Comparison of ENCODE assay signal across 29 mouse cellular contexts in the genomic region with DNA sequence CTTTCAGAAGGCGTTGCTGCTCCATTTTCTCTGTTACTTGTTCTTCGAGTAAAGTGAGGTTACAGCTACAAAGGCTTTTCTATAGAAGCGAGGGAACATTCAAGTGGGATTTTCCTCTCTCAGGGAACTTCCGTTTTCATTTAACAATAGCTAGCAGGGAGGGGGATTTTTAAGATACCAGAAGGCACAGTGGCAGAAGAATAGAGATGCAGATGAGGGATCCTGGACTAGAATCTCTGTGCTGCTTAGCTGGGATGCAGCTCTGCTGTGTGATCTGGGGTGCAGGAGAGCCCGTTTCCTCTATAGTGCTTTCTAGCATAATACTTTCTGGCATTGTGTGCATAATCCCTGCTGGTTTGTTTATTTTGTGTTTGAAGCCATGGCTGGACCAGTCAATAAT. TPM values are rescaled to one million over a fixed set of nuclear protein-coding genes. Genes with fewer than 3 reads are reported as not detected.
DNase-seq lines count a peak whose midpoint lies in the region; ATAC-seq and TF ChIP-seq lines count a peak whose summit lies in the region.
"Had no signal": no experiment of that assay in that cellular context is flagged by ENCODE, and none has a peak within 500 bp of the region (broad histone marks: within the 10 kb centered on the region; RNA-seq: fewer than 3 reads in every experiment).

No protein-coding gene starts in this region.

- WGBS in midbrain, embryonic 11.5 days, result 24% methylated on average over 5 of the region's 5 CpGs
- 25% methylated on average over 5 of the region's 5 CpGs for WGBS in midbrain, embryonic 10.5 days
- 20% methylated on average over 5 of the region's 5 CpGs for WGBS in midbrain, embryonic 12.5 days
- WGBS in midbrain, postnatal 0 days, result 22% methylated on average over 5 of the region's 5 CpGs
- WGBS in limb, embryonic 10.5 days, result 83% methylated on average over 5 of the region's 5 CpGs

- no peak overlapping the region for H3K27ac ChIP-seq in midbrain, embryonic 11.5 days (ENCODE audit: low read depth, low read length)
- H3K27ac ChIP-seq in midbrain, embryonic 10.5 days (replicated peaks), result no peak overlapping the region
- no peak overlapping the region for H3K27ac ChIP-seq in midbrain, embryonic 12.5 days (replicated peaks)
- no peak overlapping the region for H3K27ac ChIP-seq in midbrain, postnatal 0 days (ENCODE audit: low read depth, low read length)
- no peak overlapping the region for H3K27ac ChIP-seq in limb, embryonic 10.5 days

- H3K27me3 ChIP-seq in midbrain, embryonic 11.5 days (ENCODE audit: control insufficient read depth, insufficient read depth, low read length), result no peaks in the 10 kb centered on the region
- H3K27me3 ChIP-seq in midbrain, embryonic 10.5 days (ENCODE audit: low read depth, poor library complexity, severe bottlenecking), result no peaks in the 10 kb centered on the region
- no peaks in the 10 kb centered on the region for H3K27me3 ChIP-seq in midbrain, embryonic 12.5 days
- H3K27me3 ChIP-seq in midbrain, postnatal 0 days (ENCODE audit: insufficient read depth, low read length), result no peaks in the 10 kb centered on the region
- H3K27me3 ChIP-seq in limb, embryonic 10.5 days (ENCODE audit: low read depth, poor library complexity, severe bottlenecking), result no peaks in the 10 kb centered on the region
- H3K27me3 ChIP-seq: CH12.LX, Patski had no signal

- no peak overlapping the region for H3K4me3 ChIP-seq in midbrain, embryonic 11.5 days (ENCODE audit: low read depth, low read length)
- no peak overlapping the region for H3K4me3 ChIP-seq in midbrain, embryonic 10.5 days
- no peak overlapping the region for H3K4me3 ChIP-seq in midbrain, embryonic 12.5 days
- H3K4me3 ChIP-seq in midbrain, postnatal 0 days (ENCODE audit: low read depth, low read length), result no peak overlapping the region
- H3K4me3 ChIP-seq in limb, embryonic 10.5 days, result no peak overlapping the region

- H3K9me3 ChIP-seq in midbrain, embryonic 11.5 days (ENCODE audit: control insufficient read depth, low read length), result no peaks in the 10 kb centered on the region
- H3K9me3 ChIP-seq in midbrain, embryonic 10.5 days (replicated peaks), result no peaks in the 10 kb centered on the region
- no peaks in the 10 kb centered on the region for H3K9me3 ChIP-seq in midbrain, embryonic 12.5 days
- no peaks in the 10 kb centered on the region for H3K9me3 ChIP-seq in midbrain, postnatal 0 days (ENCODE audit: low read length)
- no peaks in the 10 kb centered on the region for H3K9me3 ChIP-seq in limb, embryonic 10.5 days (replicated peaks)

- no peaks in the 10 kb centered on the region for H3K36me3 ChIP-seq in midbrain, embryonic 11.5 days (ENCODE audit: control insufficient read depth, insufficient read depth, low read length)
- H3K36me3 ChIP-seq in midbrain, embryonic 10.5 days, result no peaks in the 10 kb centered on the region
- H3K36me3 ChIP-seq in midbrain, embryonic 12.5 days, result no peaks in the 10 kb centered on the region
- H3K36me3 ChIP-seq in midbrain, postnatal 0 days (ENCODE audit: insufficient read depth, low read length), result no peaks in the 10 kb centered on the region
- H3K36me3 ChIP-seq in limb, embryonic 10.5 days, result no peaks in the 10 kb centered on the region
- H3K36me3 ChIP-seq: G1E had no signal

- TF ChIP-seq CTCF in midbrain, postnatal 0 days (IDR thresholded peaks at IDR 0.05), result no peak

- H3K4me1 ChIP-seq in midbrain, embryonic 11.5 days (ENCODE audit: control insufficient read depth, insufficient read depth, low read length), result peaks cover 5% of the 10 kb centered on the region; the same call in 1 of the 2 replicates
- peaks cover 11% of the 10 kb centered on the region for H3K4me1 ChIP-seq in midbrain, embryonic 10.5 days
- H3K4me1 ChIP-seq in midbrain, embryonic 12.5 days, result no peaks in the 10 kb centered on the region; the same call in 1 of the 2 replicates
- no peaks in the 10 kb centered on the region for H3K4me1 ChIP-seq in midbrain, postnatal 0 days (ENCODE audit: insufficient read depth, low read length)
- no peaks in the 10 kb centered on the region for H3K4me1 ChIP-seq in limb, embryonic 10.5 days

- ATAC-seq in midbrain, embryonic 11.5 days (ENCODE audit: low FRiP score), result peak; percentile 71
- peak; percentile 24; the same call in 1 of the 2 replicates for ATAC-seq in midbrain, embryonic 12.5 days (ENCODE audit: low FRiP score, low read depth)
- ATAC-seq in midbrain, postnatal 0 days (ENCODE audit: low FRiP score), result no peak
- ATAC-seq: activated CD4-positive, CD25-positive, alpha-beta regulatory T cell, adult 4 months; CD4-positive, CD25-positive, alpha-beta regulatory T cell, adult 4 months; Patski had no signal

- no peak overlapping the region for H3K9ac ChIP-seq in midbrain, embryonic 11.5 days (ENCODE audit: low read length)
- H3K9ac ChIP-seq in midbrain, embryonic 12.5 days (replicated peaks), result no peak overlapping the region
- H3K9ac ChIP-seq in midbrain, postnatal 0 days (replicated peaks; ENCODE audit: low read length, poor library complexity, severe bottlenecking), result no peak overlapping the region

- H3K4me2 ChIP-seq in midbrain, embryonic 11.5 days, result no peak overlapping the region
- H3K4me2 ChIP-seq in midbrain, embryonic 12.5 days (replicated peaks), result no peak overlapping the region
- H3K4me2 ChIP-seq in midbrain, postnatal 0 days (ENCODE audit: low read depth, low read length, poor library complexity, severe bottlenecking), result no peak overlapping the region

- DNase-seq in midbrain, embryonic 11.5 days (ENCODE audit: low spot score, missing footprints), result no peak
- DNase-seq in midbrain, embryonic 10.5 days (ENCODE audit: low spot score), result no peak
- DNase-seq in midbrain, postnatal 0 days (ENCODE audit: low spot score), result no peak
- DNase-seq in ES-CJ7 (ENCODE audit: low read depth, low spot score) (peak; percentile 7), R1 (ENCODE audit: low read depth, low spot score) (peak; percentile 68), liver (no peak)
- no peak for DNase-seq in limb, embryonic 10.5 days (ENCODE audit: low spot score)
- DNase-seq: adrenal gland, adult 2 months; adrenal gland, adult 8-10 months; adrenal gland, postnatal 10 days; adrenal gland, postnatal 14 days; adrenal gland, postnatal 25 days; adrenal gland, postnatal 36 days; B cell, adult 2 months; cerebellum, adult 11 months; cerebellum, adult 11-12 months; cerebellum, adult 18-20 months; cerebellum, adult 2 months had no signal

RNA-seq across cellular contexts. Expression of gene 4933405O20Rik, which starts 55.6 kb away (rescaled TPM):
- not detected in 2 replicates for polyA plus RNA-seq in midbrain, embryonic 11.5 days (2014; fragmentation: Nextera tagmentation; extraction: Ambion mirVana)
- not detected in 2 replicates for polyA plus RNA-seq in midbrain, embryonic 10.5 days (2016; fragmentation: Nextera tagmentation; extraction: Ambion mirVana)
- polyA plus RNA-seq in midbrain, embryonic 12.5 days (2016; fragmentation: Nextera tagmentation; extraction: Ambion mirVana), result not detected in 2 replicates
- total RNA-seq in midbrain, postnatal 0 days (2014; rRNA removed), result 0.19 TPM in 1 of 2 replicates, not detected in the other
- not detected in 2 replicates for polyA plus RNA-seq in midbrain, postnatal 0 days (2015; fragmentation: Nextera tagmentation; extraction: Ambion mirVana)
- not detected in 2 replicates for polyA plus RNA-seq in limb, embryonic 10.5 days (2016; fragmentation: Nextera tagmentation; extraction: Ambion mirVana)
- total RNA-seq: adrenal gland, adult 18-20 months; adrenal gland, adult 2 months; adrenal gland, adult 8-10 months; adrenal gland, postnatal 10 days; adrenal gland, postnatal 14 days; adrenal gland, postnatal 25 days; adrenal gland, postnatal 36 days; adrenal gland, postnatal 4 days; CH12.LX; ES-E14; MEL had no signal
- polyA plus RNA-seq: activated CD4-positive, CD25-positive, alpha-beta regulatory T cell, adult 4 months; adrenal gland, adult 2 months; C2C12; CD4-positive, CD25-positive, alpha-beta regulatory T cell, adult 4 months; G1E; Patski had no signal

Comparison
In these comparisons a context has a peak if more than half of its experiments do, and no peak if none do; other contexts are left out.
1. DNase-seq: peak in ES-CJ7 (single experiment) and R1 (single experiment); none in midbrain, embryonic 11.5 days (single experiment), midbrain, embryonic 10.5 days (single experiment), midbrain, postnatal 0 days (single experiment), liver (single experiment) and limb, embryonic 10.5 days (single experiment).